Mouse (Mus musculus): ENCODE data around the gene Alox12e.
"Not testable (repeated sequence)": the region's sequence is repeated elsewhere in the genome, so short reads cannot be mapped to it uniquely, and the experiment has no call there.

DNA sequence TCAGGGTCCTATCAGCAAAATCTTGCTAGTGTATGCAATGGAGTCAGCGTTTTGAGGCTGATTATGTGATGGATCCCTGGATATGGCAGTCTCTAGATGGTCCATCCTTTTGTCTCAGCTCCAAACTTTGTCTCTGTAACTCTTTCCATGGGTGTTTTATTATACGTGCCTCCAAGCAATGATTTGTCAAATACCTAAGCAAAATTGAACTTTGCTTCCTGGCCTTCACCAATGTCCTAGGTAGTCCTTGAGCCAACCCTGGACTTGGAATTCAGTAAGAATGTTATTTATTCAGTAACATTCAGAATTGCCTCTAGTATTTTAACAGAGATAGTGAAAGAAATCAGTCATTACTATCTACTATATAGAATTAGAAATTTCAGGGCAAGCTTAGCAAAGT lies 46.2 kb upstream of the Alox12e start:
- TF ChIP-seq POLR2A (IDR thresholded peaks at IDR 0.05; ENCODE audit: borderline replicate concordance, extremely low read depth, low read depth, low read length); CTCF (IDR thresholded peaks at IDR 0.05; ENCODE audit: insufficient read depth, low read length): not testable (repeated sequence)

All from lung, adult 2 months (tissue).